Mouse (Mus musculus) thymus, adult 18-20 months (tissue): Measurements from ENCODE around the gene Gm29797.

Experiments
- DNase-seq, 2 experiments: peaks; one replicate each; pipeline ENCODE4 v3.0.0; 2022; ENCODE audit warnings: mixed read lengths in 2 of 2

Gene Gm29797

DNA sequence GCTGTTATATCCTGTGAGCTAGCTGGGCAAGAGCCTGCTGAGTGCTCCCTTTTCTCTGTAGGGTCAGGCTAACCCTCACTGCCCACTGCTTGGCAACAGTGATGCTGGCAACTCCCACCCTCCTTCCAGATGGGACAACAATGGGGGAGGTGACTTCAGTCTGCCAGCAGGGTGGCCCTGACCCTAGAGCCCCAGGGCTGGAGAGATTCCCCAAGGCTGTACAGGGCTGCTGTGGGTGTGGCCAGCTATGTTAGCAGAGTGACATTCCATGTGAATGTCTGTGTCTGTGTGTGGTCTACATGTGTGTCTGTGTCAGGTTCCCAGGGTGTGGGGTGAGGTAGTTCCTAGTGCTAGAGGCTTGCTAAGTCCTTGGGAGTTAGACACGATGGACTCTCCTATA lies 16.7 kb downstream of the Gm29797 start:
- no peak for DNase-seq

DNA sequence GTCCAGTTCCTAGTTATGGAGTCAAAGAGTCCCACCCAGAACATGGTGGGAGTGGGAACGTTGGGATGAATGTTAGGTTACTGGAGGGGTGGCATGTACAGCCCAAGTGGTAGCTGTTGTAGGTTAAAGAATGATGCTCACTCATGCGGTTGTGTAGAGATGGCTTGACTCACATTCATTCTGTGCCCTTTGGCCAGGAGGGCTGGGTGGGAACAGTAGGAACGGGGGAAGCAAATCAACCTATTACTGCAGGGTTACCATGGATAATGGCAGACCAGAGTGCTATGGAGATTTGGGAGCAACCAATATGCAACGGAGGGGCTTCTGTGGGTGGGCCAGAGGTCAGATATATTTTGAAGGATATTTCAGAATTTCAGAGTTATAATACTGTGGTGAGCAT lies 18.1 kb downstream of the Gm29797 start:
- DNase-seq: no peak

- DNase-seq: no peak
These were observed 18.6 kb downstream of the Gm29797 start for GRCm38 (mm10) chr2:181675454-181675853.

DNA sequence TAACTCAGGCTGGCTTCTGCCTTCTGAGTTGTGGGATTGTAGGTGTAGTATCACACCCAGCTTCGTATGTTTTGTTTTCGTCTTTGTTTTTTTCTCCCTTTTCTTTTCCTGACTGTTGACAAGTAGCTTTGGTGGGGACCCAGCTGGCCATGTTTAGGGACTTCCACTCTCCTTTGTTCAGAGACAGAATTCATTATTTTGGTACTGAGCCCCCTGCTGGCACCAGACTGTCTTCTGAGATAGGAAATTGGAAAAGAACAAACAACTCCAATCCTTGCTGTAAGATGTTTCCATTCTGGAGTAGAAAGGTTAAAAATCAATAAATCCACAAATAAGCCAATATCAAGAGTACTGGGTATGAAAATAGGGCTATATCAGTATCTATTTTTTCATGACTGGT lies 19.6 kb downstream of the Gm29797 start:
- DNase-seq: no peak

GRCm38 (mm10) chr2:181677096-181677754 lies 20.4 kb downstream of the Gm29797 start:
- DNase-seq: no peak

DNA sequence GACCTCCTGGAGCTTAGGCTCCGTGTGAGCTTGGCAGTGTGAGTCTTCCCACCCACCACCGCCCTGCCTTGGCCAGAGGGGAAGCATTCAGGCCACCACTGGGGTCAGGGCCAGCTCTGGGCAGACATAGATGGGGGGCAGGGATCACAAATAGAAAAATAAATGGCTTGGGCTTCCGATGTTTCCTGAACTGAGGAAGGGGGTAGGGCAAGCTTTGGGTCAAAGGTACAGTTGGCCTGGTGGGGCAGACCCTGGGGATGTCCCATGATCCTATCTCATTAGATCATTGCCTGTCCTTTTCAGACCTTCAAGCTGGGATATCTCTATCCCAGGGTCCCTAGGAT lies 20.9 kb downstream of the Gm29797 start:
- DNase-seq: no peak

GRCm38 (mm10) chr2:181678780-181679179 lies 21.9 kb downstream of the Gm29797 start:
- DNase-seq: peak; percentile 53 to 67

DNA sequence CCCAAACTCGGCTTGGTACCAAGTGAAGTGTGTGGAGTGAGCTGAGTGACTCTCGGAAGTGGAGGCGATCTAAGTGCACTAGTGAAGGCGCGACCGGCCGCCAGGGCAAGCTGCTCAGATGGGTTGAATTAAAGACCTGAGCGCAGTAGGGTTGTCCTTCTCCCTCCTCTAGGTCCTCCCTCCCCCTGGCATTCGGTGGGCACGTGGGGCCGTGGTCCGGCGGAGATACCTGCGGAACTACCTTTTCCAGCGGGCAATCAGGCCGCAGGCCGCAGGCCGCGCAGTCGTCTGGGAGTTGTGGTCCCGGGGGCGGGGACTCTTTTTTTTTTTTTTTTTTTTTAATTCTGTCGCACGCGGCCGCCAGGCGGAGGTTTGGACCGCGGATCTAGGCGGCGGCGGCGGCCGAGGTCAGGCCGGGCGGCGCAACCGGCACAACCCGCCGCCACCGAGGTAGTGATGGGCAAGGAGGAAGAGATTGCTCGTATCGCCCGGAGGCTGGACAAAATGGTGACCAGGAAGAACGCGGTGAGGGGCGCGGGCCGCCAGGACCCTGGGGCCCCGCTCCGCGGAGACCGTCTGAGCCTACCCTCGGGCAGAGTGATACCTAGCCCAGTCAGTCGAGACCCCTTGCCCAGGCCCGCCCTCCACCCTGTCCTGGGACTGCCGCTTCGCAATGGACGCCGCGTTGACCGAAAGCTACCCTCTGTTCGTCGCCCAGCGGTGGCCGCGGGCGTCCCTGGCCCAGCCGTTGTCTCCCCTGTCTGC lies 23.3 kb downstream of the Gm29797 start, which contains the start of gene Tcea2:
Gene Tcea2 (plus strand): TSS at position 360 of the 765 bp plus-strand sequence.
- peak; percentile 49 to 56 for DNase-seq

DNA sequence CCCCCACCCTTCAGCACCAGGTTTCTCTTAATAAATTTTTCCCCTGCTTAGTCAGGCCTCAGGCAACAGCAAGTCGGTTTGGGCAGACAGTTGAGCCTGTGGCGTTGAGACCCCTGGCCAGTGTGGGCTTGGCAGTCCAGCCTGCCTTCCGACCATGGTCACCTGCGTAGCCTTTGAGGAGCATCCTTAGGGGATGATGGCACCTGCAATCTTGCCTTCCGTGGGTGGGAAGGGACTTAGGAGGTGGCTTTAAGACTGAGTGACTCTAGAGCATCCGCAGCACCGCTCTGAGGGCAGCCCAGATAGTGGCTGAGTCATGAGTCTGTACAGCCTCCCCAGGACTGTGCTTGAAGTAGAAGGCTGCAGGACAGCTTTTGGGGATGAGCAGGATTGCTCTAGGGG lies 23.9 kb downstream of the Gm29797 start:
- DNase-seq: no peak

GRCm38 (mm10) chr2:181681978-181682377 lies 25.1 kb downstream of the Gm29797 start:
- DNase-seq: no peak

- DNase-seq: no peak
These were observed 26.5 kb downstream of the Gm29797 start for GRCm38 (mm10) chr2:181683381-181683780.

GRCm38 (mm10) chr2:181684713-181685112 lies 27.9 kb downstream of the Gm29797 start:
- no peak for DNase-seq

- no peak for DNase-seq
These were observed 28.9 kb downstream of the Gm29797 start for GRCm38 (mm10) chr2:181685686-181686085.

GRCm38 (mm10) chr2:181687586-181687985 lies 30.8 kb downstream of the Gm29797 start:
- no peak for DNase-seq

- DNase-seq: no peak
These were observed 32.8 kb downstream of the Gm29797 start for GRCm38 (mm10) chr2:181689466-181690160.

DNA sequence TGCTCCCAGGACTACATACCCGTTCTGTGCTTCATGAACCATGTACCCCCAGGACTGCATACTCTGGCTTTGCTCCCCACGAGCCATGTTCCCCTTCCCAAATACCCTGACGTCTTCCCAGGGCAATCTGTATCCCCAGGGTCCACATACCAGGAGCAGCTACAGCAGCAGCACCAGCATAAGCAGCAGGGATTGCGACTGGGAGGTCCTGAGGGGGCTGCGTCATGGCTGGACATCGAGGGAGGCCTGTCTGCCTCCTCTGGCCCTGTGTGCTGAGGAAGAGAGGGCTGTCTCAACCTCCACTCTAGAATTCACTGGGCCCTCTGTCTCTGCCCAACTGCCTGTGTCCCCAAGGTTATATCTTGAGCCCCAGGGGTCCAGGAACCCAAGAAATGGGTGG lies 34.2 kb downstream of the Gm29797 start:
- no peak for DNase-seq

GRCm38 (mm10) chr2:181691571-181691970 lies 34.7 kb downstream of the Gm29797 start:
- DNase-seq: no peak

- no peak for DNase-seq
These were observed 35.5 kb downstream of the Gm29797 start for GRCm38 (mm10) chr2:181692304-181692703.

DNA sequence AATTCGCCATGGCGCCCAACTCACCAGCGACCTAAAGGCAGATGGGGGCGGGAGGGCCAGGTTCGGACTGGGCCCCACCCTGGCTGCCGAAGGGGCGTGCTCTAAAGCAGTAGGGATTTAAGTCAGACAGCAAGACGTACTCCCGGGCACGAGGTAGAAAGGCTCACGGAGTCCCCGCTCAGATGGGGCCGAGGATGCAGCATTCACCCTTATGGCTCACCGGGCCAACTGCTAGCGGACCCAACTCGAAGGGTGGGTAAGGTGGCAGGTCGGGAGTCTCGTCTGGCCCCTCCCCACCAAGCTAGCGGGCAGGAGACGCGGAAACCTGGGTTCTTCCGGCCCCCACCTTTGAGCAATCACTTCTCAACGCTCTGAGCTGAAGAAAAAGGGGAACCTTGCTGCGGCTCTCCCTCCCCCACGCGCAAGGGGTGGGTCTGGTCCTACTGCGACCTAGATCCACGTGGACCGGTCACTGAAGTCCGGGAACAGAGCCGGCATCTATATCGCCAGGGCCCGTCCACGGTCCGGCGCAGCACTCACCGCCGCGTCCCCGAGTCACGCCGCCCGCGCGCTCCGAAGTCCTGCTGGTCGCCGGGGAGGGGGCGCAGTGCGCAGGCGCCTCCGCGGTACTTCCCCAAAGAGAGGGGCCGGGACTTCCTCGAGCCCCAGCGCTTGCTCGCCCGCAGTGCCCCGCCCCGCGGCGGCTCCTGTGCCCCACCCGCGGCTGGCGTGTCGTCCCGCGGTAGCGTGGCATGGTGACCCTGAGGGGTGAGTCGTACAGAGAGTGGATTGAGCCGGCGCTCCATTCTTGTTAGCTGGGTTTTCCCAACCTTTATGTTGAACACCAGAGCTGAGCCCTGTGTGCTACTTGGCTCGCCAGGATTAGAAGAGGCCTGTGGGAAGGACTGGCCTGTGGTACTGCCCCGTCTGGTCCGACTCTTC lies 36.8 kb downstream of the Gm29797 start, which contains the start of gene Rgs19:
Gene Rgs19 (minus strand): TSS at position 639 of the 942 bp plus-strand sequence.
- DNase-seq: peak; percentile 84 to 86

- DNase-seq: no peak
These were observed 37.7 kb downstream of the Gm29797 start for GRCm38 (mm10) chr2:181694581-181694980.

DNA sequence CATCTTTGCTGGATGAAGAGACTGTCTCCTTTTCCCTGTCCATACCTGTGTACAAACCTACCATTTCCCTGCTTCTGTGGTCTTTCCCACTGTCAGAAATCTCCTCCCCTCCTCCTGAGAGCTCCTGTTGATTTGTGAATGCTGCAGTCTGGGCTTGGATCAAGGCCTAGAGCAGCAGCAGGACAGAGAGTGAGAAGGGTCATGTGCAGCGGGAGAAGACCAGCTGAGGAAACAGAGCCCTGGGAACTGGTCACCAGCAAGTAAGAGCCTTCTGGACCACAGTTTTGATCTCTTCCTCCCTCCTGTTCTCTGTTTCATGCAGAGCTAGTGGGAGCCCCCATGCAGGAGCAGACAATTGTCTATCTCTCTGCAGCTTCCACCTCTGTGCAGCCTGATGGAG lies 38.9 kb downstream of the Gm29797 start:
- DNase-seq: no peak

DNA sequence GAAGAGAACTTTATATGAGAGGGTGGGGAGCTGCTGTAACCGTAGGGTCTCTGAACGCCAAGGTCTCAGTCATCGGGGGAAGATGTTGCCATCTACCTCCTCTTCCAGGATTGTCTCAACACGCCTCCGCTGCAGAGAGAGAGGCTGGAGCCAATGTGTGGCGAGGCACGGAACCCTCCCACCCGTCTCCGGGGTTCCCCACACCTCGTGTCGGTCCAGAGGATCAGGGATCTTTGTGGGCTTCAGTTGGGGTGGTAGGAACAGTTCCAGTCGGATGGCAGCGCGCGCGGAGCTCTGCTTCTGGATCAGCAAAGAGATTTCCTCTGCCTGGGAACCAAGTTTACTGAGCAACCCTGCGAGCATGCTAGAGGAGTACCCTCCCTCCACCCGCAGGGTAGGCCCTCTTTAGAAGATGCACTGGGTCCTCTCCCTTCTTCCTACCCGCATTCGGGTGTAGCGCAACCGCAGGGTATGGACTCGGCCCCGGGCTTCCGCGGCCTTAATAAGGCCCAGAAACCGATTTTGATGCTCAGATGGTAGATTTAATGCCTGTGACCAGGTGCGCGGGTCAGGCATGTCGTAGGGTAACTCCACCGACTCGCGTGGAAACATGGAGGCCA lies 40.1 kb downstream of the Gm29797 start:
- DNase-seq: no peak
